21 mouse cellular contexts compared by ENCODE assay signal in the genomic region with DNA sequence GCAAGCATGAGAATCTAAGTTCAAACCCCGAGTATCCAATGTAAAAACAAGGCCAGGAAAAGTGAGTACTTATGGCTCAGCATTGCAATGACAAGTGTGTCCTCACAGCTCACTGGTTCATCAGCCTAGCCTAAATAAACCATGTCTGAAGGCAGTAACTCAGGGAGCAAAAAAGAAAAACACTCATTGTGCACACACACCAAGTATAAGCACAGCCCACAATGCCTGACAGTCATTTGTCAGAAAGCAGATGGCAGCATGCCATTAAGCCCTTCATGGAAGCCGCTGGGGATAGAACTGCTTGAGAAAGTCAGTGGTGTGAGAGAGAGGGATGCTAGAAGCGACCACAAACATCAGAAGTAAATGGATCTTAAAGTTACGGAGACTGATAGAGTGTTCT. TPM values are rescaled to one million over a fixed set of nuclear protein-coding genes. Genes with fewer than 3 reads are reported as not detected.
DNase-seq lines count a peak whose midpoint lies in the region; ATAC-seq and TF ChIP-seq lines count a peak whose summit lies in the region.
"Had no signal": no experiment of that assay in that cellular context is flagged by ENCODE, and none has a peak within 500 bp of the region (broad histone marks: within the 10 kb centered on the region; RNA-seq: fewer than 3 reads in every experiment).

No protein-coding gene starts in this region.

- no peaks in the 10 kb centered on the region for H3K9me3 ChIP-seq in forebrain, embryonic 13.5 days (replicated peaks)
- H3K9me3 ChIP-seq in forebrain, embryonic 10.5 days = no peaks in the 10 kb centered on the region
- no peaks in the 10 kb centered on the region for H3K9me3 ChIP-seq in lung, postnatal 0 days (ENCODE audit: low read length)
- H3K9me3 ChIP-seq in forebrain, postnatal 0 days (ENCODE audit: low read length) = no peaks in the 10 kb centered on the region
- H3K9me3 ChIP-seq in neural tube, embryonic 11.5 days (ENCODE audit: control insufficient read depth, low read length) = no peaks in the 10 kb centered on the region
- H3K9me3 ChIP-seq: G1E; heart, embryonic 10.5 days had no signal

- TF ChIP-seq EP300 in lung, postnatal 0 days (IDR thresholded peaks at IDR 0.05) = no peak

- H3K4me2 ChIP-seq in forebrain, embryonic 13.5 days = no peak overlapping the region
- H3K4me2 ChIP-seq in lung, postnatal 0 days (replicated peaks; ENCODE audit: low read depth, low read length) = no peak overlapping the region
- no peak overlapping the region for H3K4me2 ChIP-seq in forebrain, postnatal 0 days (ENCODE audit: low read depth)
- no peak overlapping the region for H3K4me2 ChIP-seq in neural tube, embryonic 11.5 days (ENCODE audit: low read depth)

- 73% methylated on average over 4 of the region's 4 CpGs for WGBS in forebrain, embryonic 13.5 days
- 85% methylated on average over 4 of the region's 4 CpGs for WGBS in forebrain, embryonic 10.5 days
- 56% methylated on average over 4 of the region's 4 CpGs for WGBS in lung, postnatal 0 days
- 59% methylated on average over 4 of the region's 4 CpGs for WGBS in forebrain, postnatal 0 days
- 44% methylated on average over 4 of the region's 4 CpGs for WGBS in neural tube, embryonic 11.5 days

- ATAC-seq in forebrain, embryonic 13.5 days = 0 out of 2 replicates have a peak, but pooled peaks have one; percentile 21
- ATAC-seq in lung, postnatal 0 days = no peak
- ATAC-seq in forebrain, postnatal 0 days = peak; percentile 51
- peak; percentile 85 for ATAC-seq in neural tube, embryonic 11.5 days (ENCODE audit: insufficient read depth, low FRiP score, low TSS enrichment)

- H3K27ac ChIP-seq in forebrain, embryonic 13.5 days = no peak overlapping the region
- H3K27ac ChIP-seq in forebrain, embryonic 10.5 days = no peak overlapping the region
- H3K27ac ChIP-seq in lung, postnatal 0 days (ENCODE audit: low read length) = no peak overlapping the region
- no peak overlapping the region for H3K27ac ChIP-seq in forebrain, postnatal 0 days (ENCODE audit: low read depth, low read length)
- H3K27ac ChIP-seq in neural tube, embryonic 11.5 days (ENCODE audit: low read depth, low read length) = no peak overlapping the region
- H3K27ac ChIP-seq: heart, embryonic 10.5 days had no signal

- peaks cover 18% of the 10 kb centered on the region for H3K36me3 ChIP-seq in forebrain, embryonic 13.5 days (ENCODE audit: poor library complexity, severe bottlenecking)
- H3K36me3 ChIP-seq in forebrain, embryonic 10.5 days (replicated peaks) = peaks cover 36% of the 10 kb centered on the region
- no peaks in the 10 kb centered on the region for H3K36me3 ChIP-seq in lung, postnatal 0 days (ENCODE audit: insufficient read depth, low read length)
- peaks cover 18% of the 10 kb centered on the region for H3K36me3 ChIP-seq in forebrain, postnatal 0 days (ENCODE audit: insufficient read depth)
- no peaks in the 10 kb centered on the region for H3K36me3 ChIP-seq in neural tube, embryonic 11.5 days (ENCODE audit: control insufficient read depth, insufficient read depth, low read length)

- no peak for TF ChIP-seq CTCF in lung, postnatal 0 days (IDR thresholded peaks at IDR 0.05)
- no peak for TF ChIP-seq CTCF in forebrain, postnatal 0 days (IDR thresholded peaks at IDR 0.05; ENCODE audit: low read depth)

- H3K27me3 ChIP-seq in forebrain, embryonic 13.5 days = no peaks in the 10 kb centered on the region
- no peaks in the 10 kb centered on the region for H3K27me3 ChIP-seq in forebrain, embryonic 10.5 days (ENCODE audit: poor library complexity, severe bottlenecking)
- no peaks in the 10 kb centered on the region for H3K27me3 ChIP-seq in lung, postnatal 0 days (replicated peaks; ENCODE audit: insufficient read depth, low read length)
- H3K27me3 ChIP-seq in forebrain, postnatal 0 days (ENCODE audit: insufficient read depth, low read length) = no peaks in the 10 kb centered on the region
- H3K27me3 ChIP-seq in neural tube, embryonic 11.5 days (ENCODE audit: control insufficient read depth, insufficient read depth, low read length) = no peaks in the 10 kb centered on the region

- no peak for DNase-seq in forebrain, embryonic 10.5 days (ENCODE audit: extremely low spot score, low spot score)
- DNase-seq in lung, postnatal 10 days = peak; percentile 30
- no peak for DNase-seq in lung, postnatal 0 days (ENCODE audit: low spot score)
- no peak for DNase-seq in forebrain, postnatal 0 days
- DNase-seq in neural tube, embryonic 11.5 days (ENCODE audit: low spot score) = peak; percentile 50
- DNase-seq in layer of hippocampus, adult 9-11 months = no peak
- no peak for DNase-seq in left cerebral cortex, adult 9 months (ENCODE audit: low spot score in 2 of 2)
- DNase-seq: adrenal gland, postnatal 10 days; kidney, adult 2 months; lung, postnatal 14 days had no signal

- no peak overlapping the region for H3K9ac ChIP-seq in forebrain, embryonic 13.5 days
- no peak overlapping the region for H3K9ac ChIP-seq in lung, postnatal 0 days (replicated peaks; ENCODE audit: low read depth)
- no peak overlapping the region for H3K9ac ChIP-seq in forebrain, postnatal 0 days
- no peak overlapping the region for H3K9ac ChIP-seq in neural tube, embryonic 11.5 days (ENCODE audit: low read length)

- H3K4me1 ChIP-seq in forebrain, embryonic 13.5 days = 0 out of 2 replicates have a peak, but pooled peaks cover 4% of the 10 kb centered on the region
- H3K4me1 ChIP-seq in forebrain, embryonic 10.5 days = no peaks in the 10 kb centered on the region
- no peaks in the 10 kb centered on the region for H3K4me1 ChIP-seq in lung, postnatal 0 days (ENCODE audit: insufficient read depth, low read depth, low read length)
- no peaks in the 10 kb centered on the region for H3K4me1 ChIP-seq in forebrain, postnatal 0 days (ENCODE audit: insufficient read depth)
- H3K4me1 ChIP-seq in neural tube, embryonic 11.5 days (ENCODE audit: control insufficient read depth, insufficient read depth, low read length) = no peaks in the 10 kb centered on the region

- no peak overlapping the region for H3K4me3 ChIP-seq in forebrain, embryonic 13.5 days
- no peak overlapping the region for H3K4me3 ChIP-seq in forebrain, embryonic 10.5 days
- no peak overlapping the region for H3K4me3 ChIP-seq in lung, postnatal 0 days (ENCODE audit: low read depth, low read length)
- no peak overlapping the region for H3K4me3 ChIP-seq in forebrain, postnatal 0 days (ENCODE audit: low read depth, low read length)
- no peak overlapping the region for H3K4me3 ChIP-seq in neural tube, embryonic 11.5 days (ENCODE audit: low read depth, low read length)
- H3K4me3 ChIP-seq: erythroblast, embryonic 14.5 days; heart, embryonic 10.5 days had no signal

RNA-seq across cellular contexts. Expression of a gene that starts 31.0 kb away (rescaled TPM):
- 62.6 and 66.5 TPM in 2 replicates for polyA plus RNA-seq in forebrain, embryonic 13.5 days (2015; fragmentation: Nextera tagmentation; extraction: Ambion mirVana)
- 49.0 and 49.2 TPM in 2 replicates for polyA plus RNA-seq in forebrain, embryonic 10.5 days (2016; fragmentation: Nextera tagmentation; extraction: Ambion mirVana)
- polyA plus RNA-seq in lung, postnatal 0 days (2015; fragmentation: Nextera tagmentation; extraction: Ambion mirVana) = 45.1 and 50.6 TPM in 2 replicates
- total RNA-seq in forebrain, postnatal 0 days (2014; rRNA removed) = 34.9 and 40.0 TPM in 2 replicates
- 64.0 and 79.1 TPM in 2 replicates for polyA plus RNA-seq in forebrain, postnatal 0 days (2015; fragmentation: Nextera tagmentation; extraction: Ambion mirVana)
- 60.8 and 63.1 TPM in 2 replicates for polyA plus RNA-seq in neural tube, embryonic 11.5 days (2014; fragmentation: Nextera tagmentation; extraction: Ambion mirVana)

RNA-seq across cellular contexts. Expression of a gene that starts 37.7 kb away (rescaled TPM):
- not detected in 2 replicates for polyA plus RNA-seq in forebrain, embryonic 13.5 days (2015; fragmentation: Nextera tagmentation; extraction: Ambion mirVana)
- not detected in 2 replicates for polyA plus RNA-seq in forebrain, embryonic 10.5 days (2016; fragmentation: Nextera tagmentation; extraction: Ambion mirVana)
- 0.11 and 0.12 TPM in 2 replicates for polyA plus RNA-seq in lung, postnatal 0 days (2015; fragmentation: Nextera tagmentation; extraction: Ambion mirVana)
- 0.15 TPM in 1 of 2 replicates, not detected in the other for total RNA-seq in forebrain, postnatal 0 days (2014; rRNA removed)
- polyA plus RNA-seq in forebrain, postnatal 0 days (2015; fragmentation: Nextera tagmentation; extraction: Ambion mirVana) = 0.35 TPM in 1 of 2 replicates, not detected in the other
- not detected in 2 replicates for polyA plus RNA-seq in neural tube, embryonic 11.5 days (2014; fragmentation: Nextera tagmentation; extraction: Ambion mirVana)
- total RNA-seq: common myeloid progenitor, adult 5-6 weeks; hematopoietic stem cell, adult 5-6 weeks; liver, adult 2 months had no signal
- polyA plus RNA-seq: C2C12; erythroblast, embryonic 14.5 days; G1E; heart, embryonic 10.5 days; liver, adult 2 months had no signal

RNA-seq across cellular contexts. Expression of a gene that starts 52.9 kb away (rescaled TPM):
- 22.5 and 22.6 TPM in 2 replicates for polyA plus RNA-seq in forebrain, embryonic 13.5 days (2015; fragmentation: Nextera tagmentation; extraction: Ambion mirVana)
- 32.8 and 34.8 TPM in 2 replicates for polyA plus RNA-seq in forebrain, embryonic 10.5 days (2016; fragmentation: Nextera tagmentation; extraction: Ambion mirVana)
- 6.7 and 7.2 TPM in 2 replicates for polyA plus RNA-seq in lung, postnatal 0 days (2015; fragmentation: Nextera tagmentation; extraction: Ambion mirVana)
- total RNA-seq in forebrain, postnatal 0 days (2014; rRNA removed) = 12.7 and 17.0 TPM in 2 replicates
- polyA plus RNA-seq in forebrain, postnatal 0 days (2015; fragmentation: Nextera tagmentation; extraction: Ambion mirVana) = 12.0 and 15.2 TPM in 2 replicates
- 15.5 and 20.3 TPM in 2 replicates for polyA plus RNA-seq in neural tube, embryonic 11.5 days (2014; fragmentation: Nextera tagmentation; extraction: Ambion mirVana)

RNA-seq across cellular contexts. Expression of a gene that starts 56.7 kb away (rescaled TPM):
- polyA plus RNA-seq in forebrain, embryonic 13.5 days (2015; fragmentation: Nextera tagmentation; extraction: Ambion mirVana) = not detected in 2 replicates
- not detected in 2 replicates for polyA plus RNA-seq in forebrain, embryonic 10.5 days (2016; fragmentation: Nextera tagmentation; extraction: Ambion mirVana)
- polyA plus RNA-seq in lung, postnatal 0 days (2015; fragmentation: Nextera tagmentation; extraction: Ambion mirVana) = 0.19 TPM in 1 of 2 replicates, not detected in the other
- not detected in 2 replicates for total RNA-seq in forebrain, postnatal 0 days (2014; rRNA removed)
- polyA plus RNA-seq in forebrain, postnatal 0 days (2015; fragmentation: Nextera tagmentation; extraction: Ambion mirVana) = not detected in 2 replicates
- not detected in 2 replicates for polyA plus RNA-seq in neural tube, embryonic 11.5 days (2014; fragmentation: Nextera tagmentation; extraction: Ambion mirVana)
- total RNA-seq: adrenal gland, postnatal 10 days; common myeloid progenitor, adult 5-6 weeks; G1E; gastrocnemius, adult 18-20 months; hematopoietic stem cell, adult 5-6 weeks; layer of hippocampus, adult 18-20 months; left cerebral cortex, adult 8-10 months; liver, adult 2 months had no signal
- polyA plus RNA-seq: C2C12; erythroblast, embryonic 14.5 days; G1E; heart, embryonic 10.5 days; kidney, adult 2 months; liver, adult 2 months had no signal

Comparison
In these comparisons a context has a peak if more than half of its experiments do, and no peak if none do; other contexts are left out.
1. DNase-seq: peak in lung, postnatal 10 days (single experiment) and neural tube, embryonic 11.5 days (single experiment); none in forebrain, embryonic 10.5 days (single experiment), lung, postnatal 0 days (single experiment), forebrain, postnatal 0 days (single experiment), layer of hippocampus, adult 9-11 months (single experiment) and left cerebral cortex, adult 9 months (0 of 2).